In the genomic region with DNA sequence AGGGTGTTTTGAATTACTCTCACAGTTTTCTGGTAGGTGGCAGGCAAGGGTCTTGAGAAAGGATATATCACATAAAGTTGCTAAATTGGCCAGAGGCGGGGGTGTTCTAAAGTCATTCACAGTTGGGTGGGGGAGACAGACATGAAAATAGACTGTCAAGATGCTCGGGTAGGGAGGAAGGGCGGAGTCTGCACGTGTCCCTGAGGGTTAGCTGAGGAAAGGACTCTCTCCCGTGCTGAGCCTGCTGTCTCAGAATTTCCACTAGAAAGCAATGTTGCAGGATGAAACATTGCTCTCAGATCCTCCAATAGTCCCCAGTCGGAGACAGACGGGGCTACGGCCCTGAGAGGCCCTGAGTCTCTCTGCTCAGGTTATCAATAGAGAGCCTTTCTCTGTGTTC, we compare ENCODE assay signal across 20 mouse cellular contexts.
DNase-seq lines count a peak whose midpoint lies in the region; ATAC-seq lines count a peak whose summit lies in the region.
"Had no signal": no experiment of that assay in that cellular context is flagged by ENCODE, and none has a peak within 500 bp of the region (broad histone marks: within the 10 kb centered on the region; RNA-seq: fewer than 3 reads in every experiment).

No protein-coding gene starts in this region.

- no peak overlapping the region for H3K27ac ChIP-seq in hindbrain, embryonic 14.5 days
- H3K27ac ChIP-seq: embryonic facial prominence, embryonic 10.5 days; heart, embryonic 10.5 days; hindbrain, embryonic 10.5 days; limb, embryonic 13.5 days; liver, embryonic 14.5 days; lung, embryonic 15.5 days had no signal

- peak; percentile 39 to 71 for DNase-seq in left cerebral cortex, adult 18-20 months (ENCODE audit: low spot score in 2 of 2)
- DNase-seq in left cerebral cortex, adult 11 months (ENCODE audit: low spot score): no peak
- peak; percentile 79 for DNase-seq in brain, adult 2 months (ENCODE audit: low read depth, low spot score)
- DNase-seq in left cerebral cortex, postnatal 10 days (ENCODE audit: extremely low spot score in 1 of 2, low spot score in 2 of 2): peak; percentile 57 to 65
- DNase-seq in right cerebral cortex, postnatal 25 days: peak; percentile 48
- DNase-seq in hindbrain, embryonic 14.5 days (ENCODE audit: low spot score): no peak
- DNase-seq in adrenal gland, postnatal 14 days: no peak
- DNase-seq: cerebellum, adult 2 months; kidney, adult 9 months; kidney, postnatal 25 days; lung, postnatal 4 days; thymus, adult 2 months had no signal

- H3K9ac ChIP-seq in hindbrain, embryonic 14.5 days: no peak overlapping the region
- H3K9ac ChIP-seq: limb, embryonic 13.5 days; liver, embryonic 14.5 days; lung, embryonic 15.5 days; neural tube, embryonic 15.5 days had no signal

- no peak overlapping the region for H3K4me2 ChIP-seq in hindbrain, embryonic 14.5 days (replicated peaks)
- H3K4me2 ChIP-seq: limb, embryonic 13.5 days; lung, embryonic 15.5 days; neural tube, embryonic 15.5 days had no signal

- ATAC-seq in hindbrain, embryonic 14.5 days (ENCODE audit: low FRiP score): no peak

- H3K4me1 ChIP-seq in hindbrain, embryonic 14.5 days (replicated peaks; ENCODE audit: control insufficient read depth, insufficient read depth, low read length): peaks cover 8% of the 10 kb centered on the region; the same call in 1 of the 2 replicates

- 49% methylated on average over 8 of the region's 8 CpGs for WGBS in hindbrain, embryonic 14.5 days

- H3K27me3 ChIP-seq in hindbrain, embryonic 14.5 days (ENCODE audit: control insufficient read depth, insufficient read depth, low read length): no peaks in the 10 kb centered on the region
- H3K27me3 ChIP-seq: limb, embryonic 13.5 days; lung, embryonic 15.5 days; neural tube, embryonic 15.5 days had no signal

- H3K4me3 ChIP-seq in hindbrain, embryonic 14.5 days (replicated peaks; ENCODE audit: low read length): no peak overlapping the region
- H3K4me3 ChIP-seq: embryonic facial prominence, embryonic 10.5 days; heart, embryonic 10.5 days; hindbrain, embryonic 10.5 days; limb, embryonic 13.5 days; lung, embryonic 15.5 days; myocyte; neural tube, embryonic 15.5 days had no signal

- no peaks in the 10 kb centered on the region for H3K9me3 ChIP-seq in hindbrain, embryonic 14.5 days (ENCODE audit: control insufficient read depth, low read length)
- H3K9me3 ChIP-seq: embryonic facial prominence, embryonic 10.5 days; heart, embryonic 10.5 days; hindbrain, embryonic 10.5 days; limb, embryonic 13.5 days; lung, embryonic 15.5 days; neural tube, embryonic 15.5 days had no signal

- intact Hi-C loops in left cerebral cortex, postnatal 10 days (cut with DNase I): no loop called here

- H3K36me3 ChIP-seq in hindbrain, embryonic 14.5 days (replicated peaks; ENCODE audit: control insufficient read depth, insufficient read depth): no peaks in the 10 kb centered on the region
- H3K36me3 ChIP-seq: embryonic facial prominence, embryonic 10.5 days; heart, embryonic 10.5 days; hindbrain, embryonic 10.5 days; lung, embryonic 15.5 days had no signal

Comparison
In these comparisons a context has a peak if more than half of its experiments do, and no peak if none do; other contexts are left out.
1. DNase-seq: peak in left cerebral cortex, adult 18-20 months (2 of 2), brain, adult 2 months (single experiment), left cerebral cortex, postnatal 10 days (2 of 2) and right cerebral cortex, postnatal 25 days (single experiment); none in left cerebral cortex, adult 11 months (single experiment), hindbrain, embryonic 14.5 days (single experiment) and adrenal gland, postnatal 14 days (single experiment).